Mouse (Mus musculus): ENCODE data around the gene Fam168b. TPM values are rescaled to one million over a fixed set of nuclear protein-coding genes. Genes with fewer than 3 reads are reported as not detected.

The Fam168b gene
- total RNA-seq (2022), result 10 to 100 TPM; 33.7 to 45.7 (median 38.6) TPM

DNA sequence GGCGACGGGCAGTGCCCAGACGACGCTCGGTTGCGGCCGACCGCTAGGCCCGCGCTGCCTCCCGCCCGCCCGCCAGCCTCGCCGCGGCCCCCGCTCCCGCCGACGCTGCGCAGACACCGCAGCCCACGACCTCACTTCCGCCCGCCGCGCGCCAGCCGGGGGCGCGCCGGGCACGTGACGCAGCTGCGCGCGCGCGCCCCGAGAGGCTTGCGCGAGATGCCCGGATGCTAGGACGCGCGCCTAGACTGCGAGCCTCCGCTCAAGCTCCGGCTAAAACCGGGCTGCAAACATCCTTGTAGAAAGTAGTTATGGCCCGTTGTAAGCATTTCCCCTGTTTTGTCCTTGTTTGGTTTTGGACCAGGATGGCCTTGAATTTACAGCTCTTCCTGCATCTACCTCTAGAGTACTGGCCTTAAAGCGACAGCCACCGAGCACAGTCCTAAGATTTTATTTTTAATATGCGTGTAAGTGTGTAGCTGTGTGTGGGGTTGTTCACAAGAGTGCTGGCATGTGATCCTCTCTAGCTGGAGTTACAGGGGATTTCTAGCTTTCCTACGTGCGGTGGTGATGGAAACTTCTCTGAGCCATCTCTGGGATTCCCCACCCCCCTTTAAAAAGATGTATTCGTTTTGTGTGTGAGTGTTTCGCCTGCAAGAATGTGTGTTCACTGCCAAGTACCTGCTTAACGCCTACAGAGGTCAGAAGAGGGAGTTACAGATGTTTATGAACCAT lies at the start of gene Fam168b:
TSS of gene Fam168b (minus strand) at position 179 of the 732 bp plus-strand sequence.
- DNase-seq (ENCODE audit: low spot score), result peak; percentile 89

DNA sequence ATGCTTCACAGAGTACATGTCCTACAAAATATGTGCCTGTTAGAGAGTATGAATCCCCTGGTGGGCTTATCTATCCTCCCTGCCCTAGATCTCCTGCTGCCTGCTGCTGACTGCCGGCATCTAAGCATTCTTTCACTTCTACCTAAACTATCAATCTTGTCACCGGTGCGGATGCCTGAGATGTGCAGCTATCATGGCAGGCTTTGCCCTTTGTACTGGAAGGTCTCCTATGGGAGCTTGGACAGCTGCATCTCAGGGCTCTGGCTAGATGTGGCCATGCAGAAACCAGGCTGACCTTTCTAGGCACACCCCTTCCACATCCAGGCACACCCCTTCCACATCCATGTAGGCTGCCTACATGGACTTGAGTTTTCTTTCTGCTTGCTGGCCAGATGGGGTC lies 49.6 kb upstream of the Fam168b start:
- DNase-seq (ENCODE audit: low spot score), result no peak

- DNase-seq (ENCODE audit: low spot score), result no peak
Observed at GRCm38 (mm10) chr1:34891559-34892289, 48.9 kb upstream of the Fam168b start.

DNA sequence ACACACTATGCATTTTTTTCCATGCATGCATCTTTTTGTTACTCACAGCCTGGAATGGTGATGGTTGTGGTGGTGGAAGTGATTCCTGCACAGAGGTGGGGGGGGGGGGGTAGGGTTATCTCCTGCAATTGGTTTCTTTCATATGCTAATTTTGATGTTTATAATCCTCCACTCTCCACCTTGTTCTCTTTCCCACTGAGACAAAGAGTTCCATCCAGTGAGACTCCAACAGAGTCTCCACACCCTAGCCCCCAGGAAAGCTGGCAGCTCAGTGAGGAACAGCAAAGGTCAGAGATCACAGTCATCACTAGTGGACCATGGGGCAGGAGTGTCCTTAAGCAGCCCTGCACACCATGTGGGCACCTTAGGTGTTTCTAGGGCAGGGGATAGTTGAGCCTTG lies 40.9 kb upstream of the Fam168b start:
- DNase-seq (ENCODE audit: low spot score), result no peak

DNA sequence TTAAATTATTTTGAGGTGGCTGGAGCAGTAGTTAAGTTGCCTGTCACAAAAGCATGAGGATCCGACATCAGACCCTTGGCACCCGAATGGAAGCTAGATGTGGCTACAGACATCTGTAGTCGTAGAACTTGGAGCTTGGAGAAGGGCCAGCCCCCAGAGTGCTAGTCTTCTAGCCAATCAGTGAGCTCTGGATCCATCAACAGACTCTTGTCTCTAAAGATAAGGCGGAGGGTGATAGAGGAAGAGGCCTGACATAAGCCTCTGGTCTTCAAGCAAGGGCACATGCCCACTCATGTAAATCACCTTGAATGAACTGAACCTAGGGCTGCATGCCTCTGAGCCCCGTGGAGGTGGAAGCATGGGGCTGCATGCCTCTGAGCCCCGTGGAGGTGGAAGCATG lies 36.7 kb upstream of the Fam168b start:
- DNase-seq (ENCODE audit: low spot score), result no peak

DNA sequence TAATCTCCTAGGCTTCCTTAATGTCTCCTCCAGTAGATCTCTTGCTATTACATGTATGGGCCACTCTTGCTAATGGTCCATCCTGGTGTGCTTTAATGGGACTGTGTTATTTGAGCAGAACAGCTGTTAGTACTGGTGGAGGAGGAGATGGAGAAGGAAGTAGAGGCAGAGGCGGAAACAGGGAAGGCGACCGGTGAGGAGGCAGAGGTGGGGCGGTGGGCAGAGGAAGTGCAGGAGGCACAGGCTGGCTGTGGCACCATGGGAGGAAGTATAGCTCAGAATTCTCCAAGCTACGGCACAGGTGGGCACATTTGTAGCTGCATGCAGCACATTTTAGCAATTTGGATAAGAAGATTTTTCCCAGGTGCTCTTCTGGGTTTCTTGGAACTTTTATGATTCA lies 30.7 kb upstream of the Fam168b start:
- DNase-seq (ENCODE audit: low spot score), result no peak

- DNase-seq (ENCODE audit: low spot score), result no peak
Observed at GRCm38 (mm10) chr1:34871170-34871569, 28.3 kb upstream of the Fam168b start.

- DNase-seq (ENCODE audit: low spot score), result no peak
Observed at GRCm38 (mm10) chr1:34869231-34869630, 26.4 kb upstream of the Fam168b start.

- no peak for DNase-seq (ENCODE audit: low spot score)
Observed at GRCm38 (mm10) chr1:34868391-34868790, 25.5 kb upstream of the Fam168b start.

DNA sequence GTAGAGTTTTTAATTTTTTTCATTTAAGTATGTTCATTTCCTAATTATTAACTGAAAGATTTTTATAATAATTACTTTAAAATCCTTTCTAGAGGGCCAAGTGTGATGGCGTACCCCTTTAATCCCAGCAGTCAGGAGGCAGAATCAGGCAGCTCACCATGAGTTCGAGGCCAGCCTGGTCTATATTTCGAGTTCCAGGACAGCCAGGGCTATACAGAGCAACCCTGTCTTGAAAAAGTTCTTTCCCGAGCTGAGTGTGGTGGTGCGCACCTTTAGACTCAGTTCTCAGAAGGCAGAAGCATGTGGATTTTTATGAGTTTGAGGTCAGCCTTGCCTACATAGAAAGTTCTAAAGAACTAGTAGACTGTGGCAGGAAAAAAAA lies 24.7 kb upstream of the Fam168b start:
- DNase-seq (ENCODE audit: low spot score), result no peak

DNA sequence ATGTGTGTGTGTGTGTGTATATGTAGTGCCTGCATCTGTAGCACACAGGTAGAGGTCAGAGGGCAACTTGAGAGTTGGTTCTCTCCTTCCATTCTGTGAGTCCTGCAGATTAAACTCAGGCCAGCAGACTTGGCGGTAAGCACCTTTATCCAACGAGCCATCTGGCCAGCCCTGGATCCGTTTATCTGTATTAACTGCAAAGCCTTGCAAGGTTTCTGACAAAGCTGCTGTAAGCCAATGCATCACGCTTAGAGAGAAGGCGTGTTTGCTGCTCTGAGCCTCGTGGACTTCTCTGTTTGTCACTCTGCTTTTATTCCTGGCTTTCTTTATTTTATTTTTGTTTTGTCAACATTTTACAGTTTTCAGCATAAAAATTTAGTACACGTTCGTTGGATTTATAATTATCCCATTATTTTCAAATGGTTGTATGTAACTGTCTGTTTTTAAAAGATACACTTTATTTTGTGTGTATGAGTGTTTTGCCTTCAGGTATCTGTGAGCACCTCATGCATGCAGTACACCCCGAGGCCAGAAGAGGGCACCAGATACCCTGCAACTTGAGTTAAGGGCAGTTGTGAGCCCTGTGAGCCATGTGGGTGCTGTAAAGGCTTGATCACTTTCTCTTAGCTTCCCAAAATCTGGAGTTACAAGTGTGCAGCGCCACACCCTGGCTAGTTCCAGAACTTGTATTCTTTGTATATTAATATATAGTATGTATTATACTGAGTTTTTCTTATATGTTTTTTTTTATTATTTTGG lies 24.1 kb upstream of the Fam168b start:
- peak; percentile 88 for DNase-seq (ENCODE audit: low spot score)

DNA sequence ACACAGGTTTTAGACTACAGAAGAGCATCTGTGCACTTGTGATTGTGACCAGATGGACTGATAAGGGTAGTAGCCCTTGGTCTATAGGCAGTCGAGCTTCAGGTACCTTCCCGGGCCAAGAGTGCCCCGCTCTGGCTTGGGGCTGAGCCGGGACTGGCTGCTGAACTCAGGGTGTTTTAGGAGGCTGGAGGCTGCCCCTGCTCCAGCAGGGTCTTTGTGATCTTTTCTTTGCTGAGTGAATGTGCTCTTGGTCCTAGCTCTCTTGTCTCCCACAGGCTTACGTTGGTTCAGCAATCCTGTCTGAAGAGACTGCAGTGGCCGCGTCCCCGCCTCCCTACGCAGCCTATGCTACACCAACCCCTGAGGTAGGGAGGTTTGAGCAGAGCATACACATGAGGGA lies 23.0 kb upstream of the Fam168b start:
- no peak for DNase-seq (ENCODE audit: low spot score)

- no peak for DNase-seq (ENCODE audit: low spot score)
Observed at GRCm38 (mm10) chr1:34864243-34864642, 21.4 kb upstream of the Fam168b start.

- DNase-seq (ENCODE audit: low spot score), result no peak
Observed at GRCm38 (mm10) chr1:34863323-34863722, 20.5 kb upstream of the Fam168b start.

GRCm38 (mm10) chr1:34862877-34863276 lies 20.0 kb upstream of the Fam168b start:
- DNase-seq (ENCODE audit: low spot score), result no peak

DNA sequence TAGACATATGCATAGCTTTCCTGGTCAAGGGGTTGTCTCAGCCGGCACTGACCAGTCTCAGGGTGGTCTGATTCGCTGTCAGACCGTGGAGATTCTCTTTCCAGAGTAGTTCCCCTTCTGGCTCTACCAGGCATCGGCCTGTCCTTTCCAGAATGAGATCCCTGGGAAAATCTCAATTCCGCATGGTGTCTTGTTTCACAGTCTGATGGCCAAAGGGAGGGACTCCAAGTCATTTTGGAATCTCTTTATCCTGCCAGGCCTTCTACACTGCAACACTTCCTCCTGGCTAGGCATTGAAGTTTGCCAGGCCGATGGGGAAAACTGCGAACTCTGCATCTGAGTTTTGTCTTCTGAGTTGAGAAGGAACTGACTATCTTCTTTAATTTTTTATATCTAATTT lies 17.3 kb upstream of the Fam168b start:
- no peak for DNase-seq (ENCODE audit: low spot score)

DNA sequence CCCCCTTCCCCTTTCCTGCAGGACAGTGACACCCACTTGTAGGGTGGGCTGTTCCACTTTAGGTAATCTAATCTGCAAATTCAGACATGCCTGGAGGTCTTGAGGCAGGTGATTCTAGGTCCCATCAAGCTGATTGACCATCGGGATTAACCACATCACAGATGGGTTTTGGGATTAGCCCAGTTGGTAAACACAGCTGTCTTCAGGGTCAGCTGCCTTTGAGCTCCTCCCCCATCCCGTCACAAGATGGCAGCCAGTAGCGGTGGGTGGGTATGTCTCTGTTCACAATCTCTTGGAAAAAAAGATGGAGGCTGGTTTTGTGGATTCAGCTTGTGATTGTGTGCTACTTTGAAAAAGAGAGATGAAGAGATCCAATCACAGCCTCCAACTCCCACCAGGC lies 16.9 kb upstream of the Fam168b start:
- DNase-seq (ENCODE audit: low spot score), result no peak

GRCm38 (mm10) chr1:34858671-34859070 lies 15.8 kb upstream of the Fam168b start:
- no peak for DNase-seq (ENCODE audit: low spot score)

DNA sequence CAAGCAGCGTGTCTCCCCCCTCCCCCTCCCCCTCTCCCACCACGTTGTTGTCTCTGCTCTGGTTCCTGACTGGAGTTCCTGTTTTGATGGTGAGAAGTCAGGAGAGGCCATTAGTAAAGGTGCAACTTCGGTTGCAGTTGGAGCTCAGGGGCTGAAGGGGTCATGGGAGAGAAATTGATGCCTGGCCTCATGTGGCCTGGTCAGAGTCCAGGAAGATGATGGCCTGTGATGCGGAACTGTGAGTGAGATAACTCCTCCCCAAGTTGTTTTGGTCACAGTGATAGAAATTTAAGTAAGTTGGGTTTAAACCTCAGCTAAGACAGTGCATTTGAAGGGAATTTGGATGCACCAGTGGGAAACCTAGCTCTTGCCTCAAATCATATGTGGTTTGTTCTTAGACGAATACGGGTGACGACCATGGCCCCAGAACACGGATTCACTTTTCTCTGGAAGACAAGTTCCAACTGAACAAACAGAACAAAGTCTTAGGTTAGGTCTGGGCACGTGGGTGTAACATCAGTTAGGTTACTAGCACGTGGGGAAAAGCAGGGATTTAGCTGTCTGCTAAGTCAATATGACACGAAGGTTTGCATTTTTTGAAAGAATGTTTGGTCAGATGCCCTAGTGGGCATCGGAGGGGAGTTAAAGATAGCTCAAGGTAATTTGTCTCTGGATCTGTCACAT lies 12.3 kb upstream of the Fam168b start:
- no peak for DNase-seq (ENCODE audit: low spot score)

- DNase-seq (ENCODE audit: low spot score), result no peak
Observed at GRCm38 (mm10) chr1:34853786-34854185, 10.9 kb upstream of the Fam168b start.

- DNase-seq (ENCODE audit: low spot score), result no peak
Observed at GRCm38 (mm10) chr1:34852116-34852878, 9.4 kb upstream of the Fam168b start.

Data from heart, adult 8-10 months (tissue).